Mouse (Mus musculus) heart, adult 2 months (tissue): ENCODE results near the gene Akr1a1.

Experiments
- CTCF ChIP-seq: fragments of 200-600 bp; IDR thresholded peaks from 2 replicates; pipeline ENCODE4 v1.8.1; 2022; ENCODE audit warnings: antibody characterized with exemption, mild to moderate bottlenecking, moderate library complexity
- POLR2A ChIP-seq: fragments of 200-500 bp; IDR thresholded peaks from 2 replicates; pipeline ENCODE4 v1.6.1; 2011; ENCODE audit warnings: mild to moderate bottlenecking, low read depth, low read length, control low read depth; ENCODE audit not compliant: insufficient read depth

GRCm38 (mm10) chr4:116627722-116628662 is 23.5 kb downstream of the Akr1a1 start, which contains the start of gene Nasp:
- TF ChIP-seq POLR2A (no peak; the same call in 1 of the 2 replicates), CTCF (no peak)
